Mouse (Mus musculus) c-Kit-positive CD71-positive TER-119-negative erythroid progenitor cells, embryonic 14.5 days (primary cell): ENCODE measurements at regions not wholly inside any gene's neighbourhood (a gene's known extent, or its start where the extent isn't known, plus 50 kb on each side); places are given as distances from the start of the nearest gene placed in this dataset.

ENCODE experiments used
- DNase-seq: peaks from one replicate; pipeline ENCODE4 v3.0.0-alpha.2; 2013; ENCODE audit warnings: low read depth

GRCm38 (mm10) chr2:128431751-128432150 lies 159.3 kb upstream of the Spdye4c start:
- DNase-seq: no peak

- DNase-seq: no peak
These were observed 158.3 kb upstream of the Spdye4c start for GRCm38 (mm10) chr2:128432741-128433140.

- DNase-seq: no peak
These were observed 157.4 kb upstream of the Spdye4c start for GRCm38 (mm10) chr2:128433553-128434081.

GRCm38 (mm10) chr2:128434200-128434977 lies 156.6 kb upstream of the Spdye4c start:
- DNase-seq: no peak

GRCm38 (mm10) chr2:128436378-128436777 lies 154.6 kb upstream of the Spdye4c start:
- DNase-seq: no peak

GRCm38 (mm10) chr2:128437698-128438097 lies 153.3 kb upstream of the Spdye4c start:
- DNase-seq: no peak

GRCm38 (mm10) chr2:128438161-128438822 lies 152.7 kb upstream of the Spdye4c start:
- no peak for DNase-seq

GRCm38 (mm10) chr2:128438897-128439296 lies 152.1 kb upstream of the Spdye4c start:
- DNase-seq: no peak

- DNase-seq: no peak
These were observed 146.4 kb upstream of the Spdye4c start for GRCm38 (mm10) chr2:128444599-128445011.

GRCm38 (mm10) chr2:128445443-128445842 lies 145.6 kb upstream of the Spdye4c start:
- no peak for DNase-seq

GRCm38 (mm10) chr2:128449294-128449693 lies 141.7 kb upstream of the Spdye4c start:
- no peak for DNase-seq

GRCm38 (mm10) chr2:128450045-128450444 lies 141.0 kb upstream of the Spdye4c start:
- no peak for DNase-seq

GRCm38 (mm10) chr2:128451554-128452239 lies 139.3 kb upstream of the Spdye4c start:
- no peak for DNase-seq

GRCm38 (mm10) chr2:128452582-128452981 lies 138.4 kb upstream of the Spdye4c start:
- no peak for DNase-seq

- no peak for DNase-seq
These were observed 136.5 kb upstream of the Spdye4c start for GRCm38 (mm10) chr2:128454509-128454908.

- no peak for DNase-seq
These were observed 133.3 kb upstream of the Spdye4c start for GRCm38 (mm10) chr2:128457591-128458209.

- DNase-seq: no peak
These were observed 125.6 kb upstream of the Spdye4c start for GRCm38 (mm10) chr2:128465214-128465984.

- no peak for DNase-seq
These were observed 123.3 kb upstream of the Spdye4c start for GRCm38 (mm10) chr2:128467490-128468245.

GRCm38 (mm10) chr2:128468323-128468722 lies 122.7 kb upstream of the Spdye4c start:
- no peak for DNase-seq

- DNase-seq: no peak
These were observed 120.7 kb upstream of the Spdye4c start for GRCm38 (mm10) chr2:128470351-128470750.
